Mouse (Mus musculus) hindbrain, embryonic 15.5 days (tissue): ENCODE measurements around the gene Gm11214. TPM values are rescaled to one million over a fixed set of nuclear protein-coding genes. Genes with fewer than 3 reads are reported as not detected.

ENCODE experiments used
- ATAC-seq: fragments of 200-750 bp; cut with Nextera tagmentation; 2 replicates; pipeline ENCODE4 v1.8.0; 2017; ENCODE audit warnings: low read depth, moderate number of reproducible peaks, moderate TSS enrichment; ENCODE audit not compliant: low FRiP score
- H3K27ac ChIP-seq: fragments of 300-500 bp; sonication (generic); replicated peaks from 2 replicates; pipeline ENCODE4 v1.5.1; 2015; ENCODE audit warnings: mild to moderate bottlenecking, inconsistent platforms
- H3K27me3 ChIP-seq: fragments of 300-500 bp; sonication (generic); 2 replicates; pipeline ENCODE4 v1.6.1; 2015; ENCODE audit warnings: control low read depth, inconsistent platforms
- H3K36me3 ChIP-seq: fragments of 300-500 bp; sonication (generic); 2 replicates; pipeline ENCODE4 v1.6.1; 2015; ENCODE audit warnings: control low read depth, inconsistent platforms
- H3K4me1 ChIP-seq: fragments of 300-500 bp; sonication (generic); replicated peaks from 2 replicates; pipeline ENCODE4 v1.6.1; 2015; ENCODE audit warnings: control low read depth, inconsistent platforms
- H3K4me2 ChIP-seq: fragments of 300-500 bp; sonication (generic); 2 replicates; pipeline ENCODE4 v1.6.1; 2015; ENCODE audit warnings: moderate library complexity, mild to moderate bottlenecking, inconsistent platforms
- H3K4me3 ChIP-seq: fragments of 300-500 bp; sonication (generic); 2 replicates; pipeline ENCODE4 v1.5.1; 2015; ENCODE audit warnings: mild to moderate bottlenecking, inconsistent platforms
- H3K9ac ChIP-seq: fragments of 300-500 bp; sonication (generic); 2 replicates; pipeline ENCODE4 v1.6.1; 2015; ENCODE audit warnings: inconsistent platforms
- H3K9me3 ChIP-seq: fragments of 300-500 bp; sonication (generic); 2 replicates; pipeline ENCODE4 v1.6.1; 2016; ENCODE audit warnings: control low read depth, inconsistent platforms
- WGBS: fragments of 180-500 bp; shearing (Covaris S2); methylation state at CpG from one replicate; pipeline ENCODE4 v1.1.7; 2015; 5-methylcytosine and 5-hydroxymethylcytosine counted together
- polyA plus RNA-seq: library from polyadenylated mRNA; unstranded; fragments of >200 nt; fragmentation: Nextera tagmentation; extraction: Ambion mirVana; gene quantifications from 2 replicates; pipeline ENCODE4 v1.2.1, GENCODE M21; 2015

Gene Gm11214
- polyA plus RNA-seq, 1 experiment from 2014 or later, result not detected

- 0 out of 2 replicates have a peak, but pooled peaks cover 2% of the 10 kb centered on the region for H3K27me3 ChIP-seq
- 87% methylated on average over 1 of the region's 1 CpGs for WGBS
- no peak overlapping the region for H3K27ac ChIP-seq
- no peaks in the 10 kb centered on the region for H3K36me3 ChIP-seq
- no peak overlapping the region for H3K9ac ChIP-seq
- no peaks in the 10 kb centered on the region for H3K4me1 ChIP-seq
- no peak overlapping the region for H3K4me2 ChIP-seq
- H3K4me3 ChIP-seq, result no peak overlapping the region
- no peak for ATAC-seq
- no peaks in the 10 kb centered on the region for H3K9me3 ChIP-seq
Measured at GRCm38 (mm10) chr4:63654381-63654780, 8.8 kb downstream of the Gm11214 start.

GRCm38 (mm10) chr4:63643956-63644726 lies 19.0 kb downstream of the Gm11214 start:
- Histone ChIP-seq H3K36me3 (no peaks in the 10 kb centered on the region), H3K27me3 (no peaks in the 10 kb centered on the region), H3K9me3 (no peaks in the 10 kb centered on the region), H3K9ac (no peak overlapping the region), H3K4me1 (no peaks in the 10 kb centered on the region), H3K27ac (no peak overlapping the region), H3K4me3 (no peak overlapping the region), H3K4me2 (no peak overlapping the region)
- no peak for ATAC-seq

- Histone ChIP-seq H3K27ac (no peak overlapping the region), H3K9ac (no peak overlapping the region), H3K4me3 (no peak overlapping the region), H3K9me3 (no peaks in the 10 kb centered on the region), H3K4me1 (no peaks in the 10 kb centered on the region), H3K4me2 (no peak overlapping the region), H3K36me3 (no peaks in the 10 kb centered on the region), H3K27me3 (no peaks in the 10 kb centered on the region)
- 80% methylated on average over 2 of the region's 2 CpGs for WGBS
- no peak for ATAC-seq
Measured at GRCm38 (mm10) chr4:63639842-63640241, 23.3 kb downstream of the Gm11214 start.

- 57% methylated on average over 1 of the region's 1 CpGs for WGBS
- no peak overlapping the region for H3K27ac ChIP-seq
- H3K36me3 ChIP-seq, result no peaks in the 10 kb centered on the region
- no peak overlapping the region for H3K4me2 ChIP-seq
- no peaks in the 10 kb centered on the region for H3K9me3 ChIP-seq
- no peak overlapping the region for H3K4me3 ChIP-seq
- H3K4me1 ChIP-seq, result no peaks in the 10 kb centered on the region
- ATAC-seq, result no peak
- H3K27me3 ChIP-seq, result no peaks in the 10 kb centered on the region
- no peak overlapping the region for H3K9ac ChIP-seq
Measured at GRCm38 (mm10) chr4:63638603-63639002, 24.6 kb downstream of the Gm11214 start.

- Histone ChIP-seq H3K4me1 (no peaks in the 10 kb centered on the region), H3K4me3 (no peak overlapping the region), H3K9ac (no peak overlapping the region), H3K4me2 (no peak overlapping the region), H3K9me3 (no peaks in the 10 kb centered on the region), H3K36me3 (no peaks in the 10 kb centered on the region), H3K27me3 (no peaks in the 10 kb centered on the region), H3K27ac (no peak overlapping the region)
- 91% methylated on average over 2 of the region's 2 CpGs for WGBS
- no peak for ATAC-seq
Measured at GRCm38 (mm10) chr4:63633181-63633580, 30.0 kb downstream of the Gm11214 start.

- no peak for ATAC-seq
- Histone ChIP-seq H3K27me3 (no peaks in the 10 kb centered on the region), H3K27ac (no peak overlapping the region), H3K9me3 (no peaks in the 10 kb centered on the region), H3K4me3 (no peak overlapping the region), H3K36me3 (no peaks in the 10 kb centered on the region), H3K4me1 (no peaks in the 10 kb centered on the region), H3K9ac (no peak overlapping the region), H3K4me2 (no peak overlapping the region)
- 91% methylated on average over 8 of the region's 8 CpGs for WGBS
Measured at GRCm38 (mm10) chr4:63627111-63627510, 36.1 kb downstream of the Gm11214 start.

GRCm38 (mm10) chr4:63625563-63626080 lies 37.6 kb downstream of the Gm11214 start:
- no peaks in the 10 kb centered on the region for H3K4me1 ChIP-seq
- no peaks in the 10 kb centered on the region for H3K27me3 ChIP-seq
- H3K9me3 ChIP-seq, result no peaks in the 10 kb centered on the region
- 76% methylated on average over 3 of the region's 3 CpGs for WGBS
- H3K27ac ChIP-seq, result no peak overlapping the region
- no peaks in the 10 kb centered on the region for H3K36me3 ChIP-seq
- ATAC-seq, result no peak
- H3K4me3 ChIP-seq, result no peak overlapping the region
- no peak overlapping the region for H3K4me2 ChIP-seq
- no peak overlapping the region for H3K9ac ChIP-seq

- no peaks in the 10 kb centered on the region for H3K27me3 ChIP-seq
- no peak within 1 kb of the TSS for H3K9ac ChIP-seq
- no peak within 1 kb of the TSS for H3K4me3 ChIP-seq
- no peaks in the 10 kb centered on the region for H3K4me1 ChIP-seq
- 58% methylated on average over 5 of the region's 5 CpGs for WGBS
- no peaks in the 10 kb centered on the region for H3K9me3 ChIP-seq
- no peaks in the 10 kb centered on the region for H3K36me3 ChIP-seq
- H3K4me2 ChIP-seq, result no peak within 1 kb of the TSS
- ATAC-seq, result no peak
- H3K27ac ChIP-seq, result no peak within 1 kb of the TSS
Measured at GRCm38 (mm10) chr4:63622378-63622835, 40.8 kb downstream of the Gm11214 start, which contains the start of gene Tex48. Tex48 (minus strand) TSS chr4:63622428.

GRCm38 (mm10) chr4:63621861-63622260 lies 41.3 kb downstream of the Gm11214 start:
- no peak overlapping the region for H3K9ac ChIP-seq
- WGBS, result 91% methylated on average over 2 of the region's 2 CpGs
- no peak overlapping the region for H3K27ac ChIP-seq
- no peak overlapping the region for H3K4me3 ChIP-seq
- H3K4me1 ChIP-seq, result no peaks in the 10 kb centered on the region
- ATAC-seq, result no peak
- H3K4me2 ChIP-seq, result no peak overlapping the region
- H3K9me3 ChIP-seq, result no peaks in the 10 kb centered on the region
- no peaks in the 10 kb centered on the region for H3K36me3 ChIP-seq
- no peaks in the 10 kb centered on the region for H3K27me3 ChIP-seq

Other genes with a start within 250 kb of the Gm11214 start
- gene Whrn, start 167.4 kb downstream of the Gm11214 start, polyA plus RNA-seq, result 6.9 and 7.1 TPM in 2 replicates
- 392 and 404 TPM in 2 replicates for gene Atp6v1g1, start 118.6 kb downstream of the Gm11214 start, polyA plus RNA-seq
- 3.3 and 4.1 TPM in 2 replicates for gene Tmem268, start 104.6 kb downstream of the Gm11214 start, polyA plus RNA-seq
- gene Gm11213, start 58.1 kb downstream of the Gm11214 start, polyA plus RNA-seq, result not detected in 2 replicates
- not detected in 2 replicates for gene Tex48, start 41.0 kb downstream of the Gm11214 start, polyA plus RNA-seq
- 0.05 TPM in 1 of 2 replicates, not detected in the other for gene Tnfsf15, start 81.7 kb upstream of the Gm11214 start, polyA plus RNA-seq
- not detected in 2 replicates for gene Tnfsf8, start 198.0 kb upstream of the Gm11214 start, polyA plus RNA-seq